Mouse (Mus musculus) liver, embryonic 14.5 days (tissue): Measurements from ENCODE around the gene Plekhj1. TPM values are rescaled to one million over a fixed set of nuclear protein-coding genes. Genes with fewer than 3 reads are reported as not detected.

ENCODE experiments used
- ATAC-seq: fragments of 200-750 bp; cut with Nextera tagmentation; 2 replicates; pipeline ENCODE4 v1.8.0; 2017; ENCODE audit warnings: moderate number of reproducible peaks, mild to moderate bottlenecking, moderate library complexity; ENCODE audit not compliant: insufficient read depth
- DNase-seq, 3 experiments: peaks; one replicate each; pipeline ENCODE4 v3.0.0-alpha.2; 2012 to 2013; ENCODE audit warnings: low read depth in 3 of 3, low spot score in 3 of 3
- H3K27ac ChIP-seq: fragments of 300-500 bp; sonication (generic); 2 replicates; pipeline ENCODE4 v1.5.1; 2014; ENCODE audit warnings: moderate library complexity, mild to moderate bottlenecking, control low read depth, inconsistent platforms
- H3K27me3 ChIP-seq: fragments of 300-500 bp; sonication (generic); 2 replicates; pipeline ENCODE4 v1.6.1; 2014; ENCODE audit warnings: mild to moderate bottlenecking, low read length, moderate library complexity; ENCODE audit not compliant: control insufficient read depth, insufficient read depth
- H3K36me3 ChIP-seq: fragments of 300-500 bp; sonication (generic); replicated peaks from 2 replicates; pipeline ENCODE4 v1.6.1; 2014; ENCODE audit warnings: low read depth; ENCODE audit not compliant: control insufficient read depth, insufficient read depth
- H3K4me1 ChIP-seq, 2 experiments: fragments of 200-500 bp in 1 of 2; fragments of 300-500 bp in 1 of 2; sonication (generic) in 1 of 2; replicated peaks; 2 replicates each; pipeline ENCODE4 v1.6.1; 2012 to 2014; ENCODE audit warnings: antibody characterized with exemption in 1 of 2, inconsistent platforms in 1 of 2, low read length in 1 of 2; ENCODE audit not compliant: control insufficient read depth in 2 of 2, insufficient read depth in 2 of 2
- H3K4me2 ChIP-seq: fragments of 300-500 bp; sonication (generic); 2 replicates; pipeline ENCODE4 v1.6.1; 2014; ENCODE audit warnings: low read depth, mild to moderate bottlenecking, control low read depth, moderate library complexity
- H3K4me3 ChIP-seq, 2 experiments: fragments of 200-500 bp in 1 of 2; fragments of 300-500 bp in 1 of 2; sonication (generic) in 1 of 2; 2 replicates each; pipeline ENCODE4 v1.5.1; 2012 to 2014; ENCODE audit warnings: low read depth in 2 of 2, low read length in 2 of 2, mild to moderate bottlenecking in 2 of 2, control low read depth in 1 of 2, inconsistent platforms in 1 of 2, moderate library complexity in 1 of 2; ENCODE audit not compliant: insufficient read depth in 1 of 2
- H3K9ac ChIP-seq: fragments of 300-500 bp; sonication (generic); replicated peaks from 2 replicates; pipeline ENCODE4 v1.6.1; 2014; ENCODE audit warnings: mild to moderate bottlenecking, control low read depth, moderate library complexity
- H3K9me3 ChIP-seq: fragments of 300-500 bp; sonication (generic); 2 replicates; pipeline ENCODE4 v1.6.1; 2016; ENCODE audit warnings: low read length, mixed read lengths; ENCODE audit not compliant: control insufficient read depth
- CTCF ChIP-seq: IDR thresholded peaks from 2 replicates; pipeline ENCODE4 v1.5.1; 2016; ENCODE audit warnings: antibody characterized with exemption, low read depth, control low read depth
- EP300 ChIP-seq: IDR thresholded peaks from 2 replicates; pipeline ENCODE4 v1.6.1; 2016; ENCODE audit warnings: antibody characterized with exemption, low read depth
- WGBS: fragments of 180-500 bp; shearing (Covaris S2); extraction: QIAGEN DNeasy Blood & Tissue Kit; methylation state at CpG from one replicate; pipeline ENCODE4 v1.1.7; 2014; ENCODE audit not compliant: insufficient replicate concordance; 5-methylcytosine and 5-hydroxymethylcytosine counted together
- polyA plus RNA-seq, 2 experiments: library from polyadenylated mRNA; depleted of rRNA in 1 of 2; stranded (reverse) in 1 of 2; unstranded in 1 of 2; fragments of >200 nt; fragmentation: Nextera tagmentation in 1 of 2; extraction: Ambion mirVana in 1 of 2; gene quantifications; 2 replicates each; pipeline versions ENCODE4 v1.2.1 to v1.2.3; 2012 to 2014

Gene Plekhj1
- polyA plus RNA-seq, 2 experiments = 46.7 to 77.0 TPM

- Histone ChIP-seq H3K9ac (no peak overlapping the region), H3K27ac (no peak overlapping the region), H3K4me3 (no peak overlapping the region), H3K36me3 (peaks cover 38% of the 10 kb centered on the region), H3K27me3 (peaks cover 14% of the 10 kb centered on the region), H3K9me3 (no peaks in the 10 kb centered on the region), H3K4me1 (peaks cover 9 to 11% of the 10 kb centered on the region in 2 experiments), H3K4me2 (no peak overlapping the region)
- ATAC-seq = no peak
- 65% methylated on average over 3 of the region's 3 CpGs for WGBS
- no peak for DNase-seq
- no peak for TF ChIP-seq EP300
Observed at GRCm38 (mm10) chr10:80802996-80803395, 4.6 kb upstream of the Plekhj1 start.

DNA sequence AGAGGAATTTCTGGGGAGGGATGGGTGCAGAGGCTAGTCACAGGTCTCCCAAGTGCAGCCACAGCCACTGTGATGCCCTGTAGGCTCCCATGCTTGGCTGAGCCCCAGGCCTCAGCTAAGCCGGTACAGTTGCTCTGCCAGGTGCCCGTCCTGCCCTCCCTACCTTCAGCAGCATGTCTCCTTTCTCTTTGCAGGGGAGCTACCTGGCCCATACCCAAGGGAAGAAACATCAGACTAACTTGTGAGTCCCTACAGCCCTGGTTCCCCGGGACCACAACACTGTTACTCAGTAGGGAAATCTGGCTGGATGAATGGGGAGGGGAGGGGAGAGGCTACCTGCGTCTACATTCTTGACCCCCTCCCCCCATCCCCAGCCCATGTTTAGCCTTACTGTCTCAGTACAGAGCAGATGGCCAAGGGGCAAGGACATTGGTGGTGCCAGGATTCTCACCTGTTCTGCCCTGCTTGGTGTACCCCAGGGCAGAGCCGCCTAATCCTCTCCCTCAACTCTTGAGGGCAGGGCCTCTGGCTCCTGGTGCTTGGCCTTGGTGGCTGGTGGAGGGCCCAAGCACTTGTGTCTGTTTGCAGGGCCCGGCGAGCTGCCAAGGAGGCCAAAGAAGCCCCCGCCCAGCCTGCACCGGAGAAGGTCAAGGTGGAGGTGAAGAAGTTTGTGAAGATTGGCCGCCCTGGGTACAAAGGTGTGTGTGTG is 3.9 kb upstream of the Plekhj1 start:
- Histone ChIP-seq H3K4me3 (no peak overlapping the region), H3K4me2 (no peak overlapping the region), H3K27ac (no peak overlapping the region), H3K9me3 (no peaks in the 10 kb centered on the region), H3K27me3 (peaks cover 8% of the 10 kb centered on the region), H3K4me1 (peaks cover 7 to 11% of the 10 kb centered on the region in 2 experiments), H3K36me3 (peaks cover 38% of the 10 kb centered on the region), H3K9ac (no peak overlapping the region)
- DNase-seq = no peak
- TF ChIP-seq CTCF (no peak), EP300 (no peak)
- WGBS = 81% methylated on average over 10 of the region's 10 CpGs
- ATAC-seq = no peak

DNA sequence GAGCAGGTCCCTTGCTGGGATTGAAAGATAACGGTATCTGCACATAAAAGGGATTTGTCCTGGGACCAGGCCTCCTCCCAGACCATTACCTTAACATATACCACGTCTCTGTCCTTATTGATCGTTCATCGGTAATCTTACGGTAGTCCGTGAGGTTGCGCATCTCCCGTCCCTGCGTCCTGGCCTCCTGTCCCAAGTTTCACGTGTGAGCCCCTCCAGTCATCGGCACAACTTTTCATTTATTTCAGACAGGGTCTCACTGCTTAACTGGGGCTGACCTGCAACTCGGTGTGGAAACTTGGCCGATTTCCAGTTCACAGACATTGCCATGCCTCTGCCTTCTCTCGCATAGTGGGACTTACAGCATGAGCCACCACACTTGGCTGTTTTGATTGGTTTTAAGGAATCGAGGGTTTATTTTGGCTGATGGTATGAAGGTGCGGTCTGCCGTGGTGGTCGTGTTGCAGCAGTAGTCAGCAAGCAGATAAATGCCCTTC is 692 bp upstream of the Plekhj1 start:
- peak overlapping the region; percentile 75 for H3K27ac ChIP-seq
- ATAC-seq (peak; percentile 1; the same call in 1 of the 2 replicates), DNase-seq (peak in 1 of 3 experiments; percentile 23)
- H3K36me3 ChIP-seq = peaks cover 42% of the 10 kb centered on the region
- WGBS = under 1% methylated on average over 18 of the region's 18 CpGs
- H3K9me3 ChIP-seq = no peaks in the 10 kb centered on the region
- peaks cover 14 to 15% of the 10 kb centered on the region in 2 experiments for H3K4me1 ChIP-seq
- no peaks in the 10 kb centered on the region for H3K27me3 ChIP-seq
- peak overlapping the region; percentile 81 for H3K9ac ChIP-seq
- peak overlapping the region; percentile 82 to 94 for H3K4me3 ChIP-seq
- peak overlapping the region; percentile 97 for H3K4me2 ChIP-seq
- TF ChIP-seq EP300 = no peak
- no peak for TF ChIP-seq CTCF

DNA sequence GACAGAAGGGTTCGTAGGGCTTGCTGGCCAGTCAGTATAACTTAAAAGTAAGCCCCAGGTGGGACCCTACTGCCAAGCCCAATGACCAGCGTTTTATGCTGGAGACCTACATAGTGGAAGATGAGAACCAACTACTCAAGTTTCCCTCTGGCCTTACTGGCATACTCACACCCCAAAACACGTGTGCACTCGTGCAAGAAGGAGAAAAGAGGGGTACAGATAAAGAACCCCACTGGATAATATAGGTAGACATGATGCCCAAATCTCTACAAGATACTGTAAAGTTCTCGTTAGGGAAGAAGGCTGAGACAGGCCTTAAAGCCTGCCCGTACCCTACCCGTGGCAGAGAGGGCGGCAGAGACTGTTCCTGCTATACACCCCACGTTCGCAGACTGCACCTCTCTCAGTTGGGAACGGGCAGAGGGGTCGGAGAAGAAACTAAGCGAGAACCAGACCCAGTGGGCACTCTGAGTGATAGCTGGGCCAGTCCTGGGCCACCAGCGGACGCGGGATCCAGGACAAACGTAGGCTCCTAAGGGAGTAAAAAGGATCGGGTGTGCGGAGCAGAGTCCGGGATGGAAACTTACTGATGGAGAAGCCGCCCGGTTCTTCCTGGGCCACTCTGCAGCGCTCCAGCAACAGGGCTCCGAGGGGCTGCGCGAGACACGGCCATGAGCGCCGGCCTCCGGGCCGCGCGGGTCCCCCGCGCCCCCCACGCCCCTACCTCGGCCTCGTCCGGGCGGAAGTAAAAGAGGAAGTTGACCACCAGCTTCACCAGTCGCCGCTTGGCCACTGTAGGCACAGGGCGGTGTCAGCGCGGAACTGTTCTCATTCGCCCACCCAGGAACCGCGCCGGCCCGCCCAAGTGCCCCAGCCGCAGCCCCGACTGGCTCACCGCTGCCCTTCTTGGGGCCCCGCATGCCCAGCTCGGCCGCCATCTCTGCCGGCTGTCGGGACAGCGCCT is 958 bp downstream of the Plekhj1 start:
- peaks cover 30% of the 10 kb centered on the region for H3K36me3 ChIP-seq
- H3K9me3 ChIP-seq = no peaks in the 10 kb centered on the region
- H3K4me3 ChIP-seq = peak overlapping the region; percentile 82 to 94
- H3K4me2 ChIP-seq = peak overlapping the region; percentile 97
- DNase-seq = peak; percentile 17 to 56 (median 37)
- H3K27ac ChIP-seq = peak overlapping the region; percentile 75
- 2% methylated on average over 58 of the region's 59 CpGs for WGBS
- H3K27me3 ChIP-seq = no peaks in the 10 kb centered on the region
- H3K9ac ChIP-seq = peak overlapping the region; percentile 81
- H3K4me1 ChIP-seq = peaks cover 14 to 15% of the 10 kb centered on the region in 2 experiments
- peak; percentile 61 for ATAC-seq
- no peak for TF ChIP-seq EP300
- 0 out of 2 replicates have a peak, but pooled peaks have one; percentile 4 for TF ChIP-seq CTCF
